Mouse (Mus musculus): ENCODE results near the gene Rnf114.

- TF ChIP-seq CTCF (IDR thresholded peaks at IDR 0.05; ENCODE audit: low read depth, low read length) (no peak), EP300 (IDR thresholded peaks at IDR 0.05; ENCODE audit: insufficient read depth, low read depth, low read length) (no peak), POLR2A (IDR thresholded peaks at IDR 0.05; ENCODE audit: insufficient read depth, low read length) (no peak)
Measured at GRCm38 (mm10) chr2:167551342-167551920, 59.0 kb downstream of the Rnf114 start.
